Mouse (Mus musculus) E14TG2a.4 (cell line): Measurements from ENCODE around the gene Adam17.

Experiments used
- CTCF ChIP-seq: conservative IDR thresholded peaks from 2 replicates; pipeline ENCODE4 v1.5.1; 2014; ENCODE audit warnings: low read length
- NANOG ChIP-seq: IDR thresholded peaks from 2 replicates; pipeline ENCODE4 v1.6.1; 2014; ENCODE audit warnings: borderline replicate concordance, low read length, mixed read lengths
- POU5F1 ChIP-seq: IDR thresholded peaks from 2 replicates; pipeline ENCODE4 v1.6.1; 2014; ENCODE audit warnings: low read length, borderline replicate concordance

GRCm38 (mm10) chr12:21368376-21369086, 4.9 kb downstream of the Adam17 start:
- TF ChIP-seq CTCF, result no peak
- TF ChIP-seq NANOG, result no peak
- no peak for TF ChIP-seq POU5F1
